Mouse (Mus musculus) forebrain, embryonic 16.5 days (tissue): ENCODE measurements at regions not wholly inside any gene's neighbourhood (a gene's known extent, or its start where the extent isn't known, plus 50 kb on each side); places are given as distances from the start of the nearest gene placed in this dataset.

Experiments
- ATAC-seq: fragments of 200-750 bp; cut with Nextera tagmentation; 2 replicates; pipeline ENCODE4 v1.8.0; 2017; ENCODE audit warnings: mild to moderate bottlenecking, moderate library complexity
- H3K27ac ChIP-seq: fragments of 300-500 bp; sonication (generic); 2 replicates; pipeline ENCODE4 v1.5.1; 2014; ENCODE audit warnings: low read length, control low read depth
- H3K27me3 ChIP-seq: fragments of 300-500 bp; sonication (generic); replicated peaks from 2 replicates; pipeline ENCODE4 v1.6.1; 2014; ENCODE audit warnings: low read length; ENCODE audit not compliant: control insufficient read depth, insufficient read depth
- H3K36me3 ChIP-seq: fragments of 300-500 bp; sonication (generic); 2 replicates; pipeline ENCODE4 v1.6.1; 2014; ENCODE audit not compliant: control insufficient read depth, insufficient read depth
- H3K4me1 ChIP-seq: fragments of 300-500 bp; sonication (generic); replicated peaks from 2 replicates; pipeline ENCODE4 v1.6.1; 2014; ENCODE audit warnings: low read length; ENCODE audit not compliant: control insufficient read depth, insufficient read depth
- H3K4me2 ChIP-seq: fragments of 300-500 bp; sonication (generic); 2 replicates; pipeline ENCODE4 v1.6.1; 2014; ENCODE audit warnings: mild to moderate bottlenecking, low read length, control low read depth
- H3K4me3 ChIP-seq: fragments of 300-500 bp; sonication (generic); replicated peaks from 2 replicates; pipeline ENCODE4 v1.5.1; 2014; ENCODE audit warnings: mild to moderate bottlenecking, low read length, control low read depth
- H3K9ac ChIP-seq: fragments of 300-500 bp; sonication (generic); replicated peaks from 2 replicates; pipeline ENCODE4 v1.6.1; 2014; ENCODE audit warnings: low read depth, low read length, control low read depth
- H3K9me3 ChIP-seq: fragments of 300-500 bp; sonication (generic); 2 replicates; pipeline ENCODE4 v1.6.1; 2016; ENCODE audit warnings: low read length; ENCODE audit not compliant: control insufficient read depth
- WGBS: fragments of 180-500 bp; shearing (Covaris S2); extraction: QIAGEN DNeasy Blood & Tissue Kit; methylation state at CpG from one replicate; pipeline ENCODE4 v1.1.7; 2014; 5-methylcytosine and 5-hydroxymethylcytosine counted together

GRCm38 (mm10) chr15:97448243-97448880 is 201.3 kb upstream of the Amigo2 start:
- WGBS, result 79% methylated on average over 5 of the region's 5 CpGs
- H3K4me2 ChIP-seq, result no peak overlapping the region
- H3K9me3 ChIP-seq, result no peaks in the 10 kb centered on the region
- no peak overlapping the region for H3K4me3 ChIP-seq
- no peak overlapping the region for H3K9ac ChIP-seq
- H3K27me3 ChIP-seq, result no peaks in the 10 kb centered on the region
- no peaks in the 10 kb centered on the region for H3K36me3 ChIP-seq
- H3K27ac ChIP-seq, result no peak overlapping the region
- no peaks in the 10 kb centered on the region for H3K4me1 ChIP-seq
- ATAC-seq, result no peak

- H3K4me2 ChIP-seq, result no peak overlapping the region
- no peak overlapping the region for H3K9ac ChIP-seq
- H3K27me3 ChIP-seq, result no peaks in the 10 kb centered on the region
- 52% methylated on average over 9 of the region's 9 CpGs for WGBS
- H3K36me3 ChIP-seq, result no peaks in the 10 kb centered on the region
- no peak overlapping the region for H3K27ac ChIP-seq
- ATAC-seq, result no peak
- H3K4me1 ChIP-seq, result no peaks in the 10 kb centered on the region
- H3K4me3 ChIP-seq, result no peak overlapping the region
- H3K9me3 ChIP-seq, result no peaks in the 10 kb centered on the region
These were observed 199.1 kb upstream of the Amigo2 start for GRCm38 (mm10) chr15:97446181-97446580.

GRCm38 (mm10) chr15:97438235-97438760 is 191.2 kb upstream of the Amigo2 start:
- Histone ChIP-seq H3K36me3 (no peaks in the 10 kb centered on the region), H3K4me2 (no peak overlapping the region), H3K4me1 (no peaks in the 10 kb centered on the region), H3K27me3 (no peaks in the 10 kb centered on the region), H3K9ac (no peak overlapping the region), H3K4me3 (no peak overlapping the region), H3K9me3 (no peaks in the 10 kb centered on the region), H3K27ac (no peak overlapping the region)
- 80% methylated on average over 5 of the region's 5 CpGs for WGBS
- ATAC-seq, result no peak
